Mouse (Mus musculus): ENCODE data around the gene Slc30a1.

DNA sequence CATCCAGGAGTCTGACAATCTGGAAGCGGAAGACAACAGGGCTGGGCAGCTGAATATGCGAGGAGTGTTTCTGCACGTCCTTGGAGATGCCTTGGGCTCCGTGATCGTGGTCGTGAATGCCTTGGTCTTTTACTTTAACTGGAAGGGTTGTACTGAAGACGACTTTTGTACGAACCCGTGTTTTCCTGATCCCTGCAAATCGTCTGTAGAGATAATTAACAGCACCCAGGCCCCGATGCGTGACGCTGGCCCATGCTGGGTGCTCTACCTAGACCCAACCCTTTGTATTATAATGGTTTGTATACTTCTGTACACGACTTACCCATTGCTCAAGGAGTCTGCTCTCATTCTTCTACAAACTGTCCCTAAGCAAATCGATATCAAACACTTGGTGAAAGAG is 2.3 kb downstream of the Slc30a1 start:
- TF ChIP-seq CTCF (IDR thresholded peaks at IDR 0.05; ENCODE audit: low read depth) (no peak), EP300 (IDR thresholded peaks at IDR 0.05; ENCODE audit: low read depth) (no peak)

Measured in liver, embryonic 14.5 days (tissue).